10 mouse cellular contexts compared by ENCODE assay signal in genomic region chr13:97867322-97867962, GRCm38 (mm10).
DNase-seq lines count a peak whose midpoint lies in the region; ATAC-seq and TF ChIP-seq lines count a peak whose summit lies in the region.
"Had no signal": no experiment of that assay in that cellular context is flagged by ENCODE, and none has a peak within 500 bp of the region (broad histone marks: within the 10 kb centered on the region; RNA-seq: fewer than 3 reads in every experiment).

No protein-coding gene starts in this region.

- H3K4me1 ChIP-seq in lung, embryonic 16.5 days (replicated peaks; ENCODE audit: control insufficient read depth, insufficient read depth, low read length): 0 out of 2 replicates have a peak, but pooled peaks cover 6% of the 10 kb centered on the region
- no peaks in the 10 kb centered on the region for H3K4me1 ChIP-seq in lung, adult 2 months (ENCODE audit: control insufficient read depth, insufficient read depth, low read length)
- H3K4me1 ChIP-seq in heart, embryonic 15.5 days (replicated peaks): no peaks in the 10 kb centered on the region
- peaks cover 17% of the 10 kb centered on the region for H3K4me1 ChIP-seq in neural tube, embryonic 14.5 days (ENCODE audit: control insufficient read depth, insufficient read depth, low read length)
- H3K4me1 ChIP-seq in thymus, adult 2 months (replicated peaks; ENCODE audit: control insufficient read depth, insufficient read depth, low read length): peaks cover 3% of the 10 kb centered on the region; the same call in 1 of the 2 replicates

- 66% methylated on average over 13 of the region's 13 CpGs for WGBS in lung, embryonic 16.5 days
- WGBS in lung, adult 2 months: 57% methylated on average over 13 of the region's 13 CpGs
- WGBS in heart, embryonic 15.5 days: 65% methylated on average over 13 of the region's 13 CpGs
- 22% methylated on average over 13 of the region's 13 CpGs for WGBS in neural tube, embryonic 14.5 days
- WGBS in thymus, adult 2 months: 97% methylated on average over 13 of the region's 13 CpGs

- DNase-seq in lung, adult 2 months: no peak
- peak; percentile 59 to 73 for DNase-seq in kidney, postnatal 25 days
- DNase-seq in thymus, adult 2 months: no peak
- DNase-seq in layer of hippocampus, adult 9-11 months: no peak
- no peak for DNase-seq in right cerebral cortex, postnatal 10 days (ENCODE audit: low spot score in 2 of 2)
- DNase-seq: cerebellum, adult 18-20 months had no signal

- H3K27ac ChIP-seq in lung, embryonic 16.5 days (ENCODE audit: low read length): no peak overlapping the region
- H3K27ac ChIP-seq in heart, embryonic 15.5 days: peak overlapping the region; percentile 20; the same call in 1 of the 2 replicates
- H3K27ac ChIP-seq in neural tube, embryonic 14.5 days (ENCODE audit: low read depth, low read length): peak overlapping the region; percentile 4; the same call in 1 of the 2 replicates
- H3K27ac ChIP-seq in thymus, adult 2 months (ENCODE audit: control insufficient read depth, insufficient read depth, low read length): no peak overlapping the region
- H3K27ac ChIP-seq: hindbrain, embryonic 15.5 days had no signal

- H3K4me2 ChIP-seq in lung, embryonic 16.5 days (ENCODE audit: low read depth, low read length): no peak overlapping the region
- H3K4me2 ChIP-seq in heart, embryonic 15.5 days: no peak overlapping the region
- H3K4me2 ChIP-seq in neural tube, embryonic 14.5 days (ENCODE audit: low read depth, low read length): no peak overlapping the region
- H3K4me2 ChIP-seq: hindbrain, embryonic 15.5 days had no signal

- 0 out of 2 replicates have a peak, but pooled peaks have one; percentile 20 for ATAC-seq in lung, embryonic 16.5 days (ENCODE audit: low read depth)
- ATAC-seq in heart, embryonic 15.5 days (replicated peaks; ENCODE audit: insufficient number of reproducible peaks, insufficient read depth, low FRiP score, low read depth): no peak
- no peak; the same call in 1 of the 2 replicates for ATAC-seq in neural tube, embryonic 14.5 days (ENCODE audit: low read depth)

- TF ChIP-seq CTCF in lung, adult 2 months (IDR thresholded peaks at IDR 0.05; ENCODE audit: insufficient read depth, low read length): no peak
- no peak for TF ChIP-seq CTCF in thymus, adult 2 months (IDR thresholded peaks at IDR 0.05; ENCODE audit: borderline replicate concordance, control insufficient read depth, extremely low read depth, insufficient read depth, low read length, poor library complexity)

- H3K27me3 ChIP-seq in lung, embryonic 16.5 days (ENCODE audit: control insufficient read depth, insufficient read depth, low read depth, low read length): no peaks in the 10 kb centered on the region
- H3K27me3 ChIP-seq in heart, embryonic 15.5 days: no peaks in the 10 kb centered on the region
- H3K27me3 ChIP-seq in neural tube, embryonic 14.5 days (ENCODE audit: control insufficient read depth, insufficient read depth, low read length): no peaks in the 10 kb centered on the region
- H3K27me3 ChIP-seq in thymus, adult 2 months (ENCODE audit: control insufficient read depth, insufficient read depth, low read length): no peaks in the 10 kb centered on the region
- H3K27me3 ChIP-seq: hindbrain, embryonic 15.5 days had no signal

- TF ChIP-seq POLR2A in lung, adult 2 months (IDR thresholded peaks at IDR 0.05; ENCODE audit: borderline replicate concordance, extremely low read depth, low read depth, low read length): no peak
- no peak for TF ChIP-seq POLR2A in thymus, adult 2 months (IDR thresholded peaks at IDR 0.05; ENCODE audit: control insufficient read depth, extremely low read depth, insufficient read depth, low read length, poor library complexity)

- H3K36me3 ChIP-seq in lung, embryonic 16.5 days (ENCODE audit: control insufficient read depth, insufficient read depth, low read length): no peaks in the 10 kb centered on the region
- H3K36me3 ChIP-seq in heart, embryonic 15.5 days: no peaks in the 10 kb centered on the region
- no peaks in the 10 kb centered on the region for H3K36me3 ChIP-seq in neural tube, embryonic 14.5 days (ENCODE audit: control insufficient read depth, insufficient read depth, low read length)
- no peaks in the 10 kb centered on the region for H3K36me3 ChIP-seq in thymus, adult 2 months (ENCODE audit: control insufficient read depth, insufficient read depth, low read length)
- H3K36me3 ChIP-seq: hindbrain, embryonic 15.5 days had no signal

- H3K9me3 ChIP-seq in lung, embryonic 16.5 days (ENCODE audit: control insufficient read depth, low read length): no peaks in the 10 kb centered on the region
- H3K9me3 ChIP-seq in heart, embryonic 15.5 days (replicated peaks): no peaks in the 10 kb centered on the region
- H3K9me3 ChIP-seq in neural tube, embryonic 14.5 days (ENCODE audit: control insufficient read depth, low read length): no peaks in the 10 kb centered on the region
- H3K9me3 ChIP-seq: hindbrain, embryonic 15.5 days had no signal

- no peak overlapping the region for H3K4me3 ChIP-seq in lung, embryonic 16.5 days (ENCODE audit: low read length)
- H3K4me3 ChIP-seq in lung, adult 2 months (replicated peaks; ENCODE audit: extremely low read depth, low read depth, low read length): no peak overlapping the region
- no peak overlapping the region for H3K4me3 ChIP-seq in heart, embryonic 15.5 days
- no peak overlapping the region for H3K4me3 ChIP-seq in neural tube, embryonic 14.5 days (ENCODE audit: low read depth, low read length)
- H3K4me3 ChIP-seq in thymus, adult 2 months (ENCODE audit: control insufficient read depth, insufficient read depth, low read length): no peak overlapping the region
- H3K4me3 ChIP-seq: hindbrain, embryonic 15.5 days had no signal

- no peak overlapping the region for H3K9ac ChIP-seq in lung, embryonic 16.5 days (ENCODE audit: low read length)
- no peak overlapping the region for H3K9ac ChIP-seq in heart, embryonic 15.5 days
- H3K9ac ChIP-seq in neural tube, embryonic 14.5 days (replicated peaks; ENCODE audit: low read depth, low read length): no peak overlapping the region
- H3K9ac ChIP-seq: hindbrain, embryonic 15.5 days had no signal

Comparison
In these comparisons a context has a peak if more than half of its experiments do, and no peak if none do; other contexts are left out.
1. H3K27ac ChIP-seq: peak in heart, embryonic 15.5 days (single experiment) and neural tube, embryonic 14.5 days (single experiment); none in lung, embryonic 16.5 days (single experiment) and thymus, adult 2 months (single experiment).
2. DNase-seq: peak in kidney, postnatal 25 days (2 of 2); none in lung, adult 2 months (single experiment), thymus, adult 2 months (single experiment), layer of hippocampus, adult 9-11 months (single experiment) and right cerebral cortex, postnatal 10 days (0 of 2).